ENCODE assay signal across 10 mouse cellular contexts in the genomic region with DNA sequence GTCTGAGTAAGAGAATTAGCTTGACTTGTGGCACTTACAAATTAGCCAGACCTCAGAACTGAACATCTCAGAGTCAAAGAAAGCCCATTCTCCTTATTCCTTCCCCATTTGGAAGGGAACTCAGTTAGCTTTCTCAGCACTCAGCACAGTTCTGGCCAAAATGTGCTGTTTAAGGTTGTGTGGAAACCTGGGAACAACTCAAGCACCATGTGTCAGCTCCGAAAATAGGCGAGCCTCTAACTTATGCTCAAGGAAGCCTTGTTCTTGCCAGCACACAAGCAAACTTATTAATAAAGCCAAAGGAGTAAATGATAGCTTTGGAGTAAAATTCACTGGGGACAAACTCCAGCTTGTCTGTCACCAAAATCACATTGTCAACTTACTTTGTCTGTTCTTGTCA. TPM values are rescaled to one million over a fixed set of nuclear protein-coding genes. Genes with fewer than 3 reads are reported as not detected.
"Had no signal": no experiment of that assay in that cellular context is flagged by ENCODE, and none has a peak within 500 bp of the region (broad histone marks: within the 10 kb centered on the region; RNA-seq: fewer than 3 reads in every experiment).

No protein-coding gene starts in this region.

- H3K27ac ChIP-seq: limb, embryonic 12.5 days; liver, embryonic 13.5 days; lung, embryonic 15.5 days; midbrain, embryonic 13.5 days had no signal

- ATAC-seq: liver, postnatal 0 days; midbrain, embryonic 13.5 days had no signal

- DNase-seq: kidney, postnatal 25 days; liver; liver, embryonic 13.5 days; liver, postnatal 0 days; right cerebral cortex, postnatal 14 days; thymus, postnatal 36 days had no signal

- H3K4me1 ChIP-seq: limb, embryonic 12.5 days; liver, embryonic 13.5 days; lung, embryonic 15.5 days had no signal

- H3K4me2 ChIP-seq: limb, embryonic 12.5 days; liver, embryonic 13.5 days; lung, embryonic 15.5 days; midbrain, embryonic 13.5 days had no signal

- H3K36me3 ChIP-seq: limb, embryonic 12.5 days; liver, embryonic 13.5 days; lung, embryonic 15.5 days; midbrain, embryonic 13.5 days had no signal

- H3K27me3 ChIP-seq: limb, embryonic 12.5 days; liver, embryonic 13.5 days; lung, embryonic 15.5 days; midbrain, embryonic 13.5 days had no signal

- H3K9me3 ChIP-seq: limb, embryonic 12.5 days; liver, embryonic 13.5 days; lung, embryonic 15.5 days; midbrain, embryonic 13.5 days had no signal

- H3K4me3 ChIP-seq: limb, embryonic 12.5 days; liver, embryonic 13.5 days; lung, embryonic 15.5 days; midbrain, embryonic 13.5 days had no signal

- H3K9ac ChIP-seq: limb, embryonic 12.5 days; liver, embryonic 13.5 days; liver, postnatal 0 days; lung, embryonic 15.5 days; midbrain, embryonic 13.5 days had no signal

RNA-seq across cellular contexts. Expression of gene Srpx, which starts 54.1 kb away (rescaled TPM):
- total RNA-seq: megakaryocyte progenitor cell, adult 5-6 weeks had no signal
